ENCODE assay signal across 21 mouse cellular contexts in the genomic region with DNA sequence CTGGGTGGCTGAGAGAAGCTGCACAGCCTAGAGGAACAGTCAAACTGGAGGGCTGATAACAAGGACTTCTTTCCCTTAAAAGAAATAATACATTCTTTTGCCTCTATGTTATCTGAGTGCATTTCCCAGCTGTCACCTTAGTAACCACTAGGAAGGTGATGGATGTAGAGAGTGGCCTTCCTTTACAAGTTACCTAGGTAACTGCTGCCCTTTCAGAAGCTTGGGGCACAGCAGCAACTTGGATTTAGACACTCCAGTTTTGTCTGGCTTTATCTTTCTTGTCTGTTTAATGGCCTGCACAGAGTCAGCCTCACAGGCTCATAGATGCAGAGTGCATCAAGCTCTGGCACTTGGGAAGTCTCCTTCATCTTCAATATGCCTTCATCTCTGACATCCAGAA.
DNase-seq lines count a peak whose midpoint lies in the region; ATAC-seq lines count a peak whose summit lies in the region.
"Had no signal": no experiment of that assay in that cellular context is flagged by ENCODE, and none has a peak within 500 bp of the region (broad histone marks: within the 10 kb centered on the region; RNA-seq: fewer than 3 reads in every experiment).

No protein-coding gene starts in this region.

- H3K36me3 ChIP-seq in hindbrain, embryonic 11.5 days (ENCODE audit: control insufficient read depth, insufficient read depth, low read length): no peaks in the 10 kb centered on the region
- H3K36me3 ChIP-seq in hindbrain, embryonic 13.5 days: no peaks in the 10 kb centered on the region
- no peaks in the 10 kb centered on the region for H3K36me3 ChIP-seq in midbrain, embryonic 13.5 days
- H3K36me3 ChIP-seq: heart, embryonic 12.5 days had no signal

- no peak overlapping the region for H3K9ac ChIP-seq in hindbrain, embryonic 11.5 days (ENCODE audit: low read depth, low read length)
- H3K9ac ChIP-seq in hindbrain, embryonic 13.5 days: no peak overlapping the region
- no peak overlapping the region for H3K9ac ChIP-seq in midbrain, embryonic 13.5 days (replicated peaks)
- H3K9ac ChIP-seq: heart, embryonic 12.5 days had no signal

- no peaks in the 10 kb centered on the region for H3K4me1 ChIP-seq in hindbrain, embryonic 11.5 days (replicated peaks; ENCODE audit: control insufficient read depth, insufficient read depth, low read length)
- H3K4me1 ChIP-seq in hindbrain, embryonic 13.5 days (replicated peaks): peaks cover 12% of the 10 kb centered on the region
- H3K4me1 ChIP-seq in midbrain, embryonic 13.5 days (replicated peaks): peaks cover 7% of the 10 kb centered on the region; the same call in 1 of the 2 replicates
- H3K4me1 ChIP-seq: megakaryocyte, embryonic 14.5 days had no signal

- peak; percentile 10 for DNase-seq in hindbrain, embryonic 11.5 days (ENCODE audit: low spot score)
- DNase-seq in embryo, embryonic 10 days (ENCODE audit: low spot score): peak; percentile 25
- peak; percentile 5 for DNase-seq in embryo, embryonic 11 days
- no peak for DNase-seq in frontal cortex, adult 2 months (ENCODE audit: extremely low spot score in 1 of 2, low spot score in 1 of 2)
- DNase-seq in Muller cell, postnatal 12 days (ENCODE audit: inconsistent ontology term): no peak
- DNase-seq: cerebellum, adult 9-10 months; gastrocnemius, adult 2 months; heart, postnatal 14 days; kidney, adult 8-10 months; kidney, postnatal 14 days; left cerebral cortex, postnatal 4 days; lung, adult 18-20 months; right cerebral cortex, postnatal 4 days had no signal

- no peak overlapping the region for H3K4me3 ChIP-seq in hindbrain, embryonic 11.5 days (ENCODE audit: low read depth, low read length)
- H3K4me3 ChIP-seq in hindbrain, embryonic 13.5 days: no peak overlapping the region
- no peak overlapping the region for H3K4me3 ChIP-seq in midbrain, embryonic 13.5 days (replicated peaks)
- H3K4me3 ChIP-seq: gastrocnemius, adult 2 months; heart, embryonic 12.5 days; myocyte had no signal

- no peak for ATAC-seq in hindbrain, embryonic 11.5 days (ENCODE audit: low FRiP score)
- ATAC-seq in hindbrain, embryonic 13.5 days (ENCODE audit: low FRiP score): no peak
- ATAC-seq in midbrain, embryonic 13.5 days: peak; percentile 40; the same call in 1 of the 2 replicates
- ATAC-seq: forebrain, embryonic 16.5 days; inflammation-experienced regulatory T-cells, adult 6 months had no signal

- no peaks in the 10 kb centered on the region for H3K27me3 ChIP-seq in hindbrain, embryonic 11.5 days (ENCODE audit: control insufficient read depth, insufficient read depth, low read length)
- H3K27me3 ChIP-seq in hindbrain, embryonic 13.5 days: no peaks in the 10 kb centered on the region
- H3K27me3 ChIP-seq in midbrain, embryonic 13.5 days: no peaks in the 10 kb centered on the region
- H3K27me3 ChIP-seq: heart, embryonic 12.5 days; megakaryocyte, embryonic 14.5 days had no signal

- H3K4me2 ChIP-seq in hindbrain, embryonic 11.5 days (replicated peaks; ENCODE audit: low read depth, low read length): no peak overlapping the region
- no peak overlapping the region for H3K4me2 ChIP-seq in hindbrain, embryonic 13.5 days
- H3K4me2 ChIP-seq in midbrain, embryonic 13.5 days (replicated peaks): no peak overlapping the region
- H3K4me2 ChIP-seq: heart, embryonic 12.5 days; liver, embryonic 11.5 days had no signal

- no peaks in the 10 kb centered on the region for H3K9me3 ChIP-seq in hindbrain, embryonic 11.5 days (ENCODE audit: control insufficient read depth, low read length)
- no peaks in the 10 kb centered on the region for H3K9me3 ChIP-seq in hindbrain, embryonic 13.5 days
- no peaks in the 10 kb centered on the region for H3K9me3 ChIP-seq in midbrain, embryonic 13.5 days
- H3K9me3 ChIP-seq: heart, embryonic 12.5 days had no signal

- H3K27ac ChIP-seq in hindbrain, embryonic 11.5 days (ENCODE audit: low read depth, low read length): no peak overlapping the region
- no peak overlapping the region for H3K27ac ChIP-seq in hindbrain, embryonic 13.5 days
- no peak overlapping the region for H3K27ac ChIP-seq in midbrain, embryonic 13.5 days
- H3K27ac ChIP-seq: gastrocnemius, adult 2 months had no signal

Comparison
In these comparisons a context has a peak if more than half of its experiments do, and no peak if none do; other contexts are left out.
1. DNase-seq: peak in hindbrain, embryonic 11.5 days (single experiment), embryo, embryonic 10 days (single experiment) and embryo, embryonic 11 days (single experiment); none in frontal cortex, adult 2 months (0 of 2) and Muller cell, postnatal 12 days (single experiment).